Mouse (Mus musculus): ENCODE results near the gene 4930432M17Rik. TPM values are rescaled to one million over a fixed set of nuclear protein-coding genes. Genes with fewer than 3 reads are reported as not detected.

Gene 4930432M17Rik
- polyA plus RNA-seq, 1 experiment from 2014 or later = not detected

- no peak for ATAC-seq
- WGBS = 86% methylated on average over 3 of the region's 3 CpGs
These were observed 32.3 kb upstream of the 4930432M17Rik start for GRCm38 (mm10) chr3:121638241-121638640.

GRCm38 (mm10) chr3:121640611-121641010 is 30.0 kb upstream of the 4930432M17Rik start:
- Histone ChIP-seq H3K4me2 (ENCODE audit: low read depth, low read length) (no peak overlapping the region), H3K4me3 (ENCODE audit: low read length) (no peak overlapping the region), H3K9me3 (ENCODE audit: control insufficient read depth, low read length) (no peaks in the 10 kb centered on the region), H3K4me1 (ENCODE audit: control insufficient read depth, insufficient read depth, low read length) (peaks cover 4% of the 10 kb centered on the region; the same call in 1 of the 2 replicates), H3K27ac (ENCODE audit: low read length) (no peak overlapping the region), H3K27me3 (replicated peaks; ENCODE audit: control insufficient read depth, insufficient read depth, low read length) (no peaks in the 10 kb centered on the region), H3K9ac (ENCODE audit: low read depth, low read length) (no peak overlapping the region), H3K36me3 (ENCODE audit: control insufficient read depth, insufficient read depth, low read length) (no peaks in the 10 kb centered on the region)
- 39% methylated on average over 2 of the region's 2 CpGs for WGBS
- no peak for ATAC-seq

More at GRCm38 (mm10) chr3:121638241-121638640, 32.3 kb upstream of the 4930432M17Rik start:
- Histone ChIP-seq H3K9ac (ENCODE audit: low read depth, low read length) (no peak overlapping the region), H3K4me1 (ENCODE audit: control insufficient read depth, insufficient read depth, low read length) (no peaks in the 10 kb centered on the region), H3K27ac (ENCODE audit: low read length) (no peak overlapping the region), H3K27me3 (replicated peaks; ENCODE audit: control insufficient read depth, insufficient read depth, low read length) (no peaks in the 10 kb centered on the region), H3K4me3 (ENCODE audit: low read length) (no peak overlapping the region), H3K36me3 (ENCODE audit: control insufficient read depth, insufficient read depth, low read length) (no peaks in the 10 kb centered on the region), H3K9me3 (ENCODE audit: control insufficient read depth, low read length) (no peaks in the 10 kb centered on the region), H3K4me2 (ENCODE audit: low read depth, low read length) (no peak overlapping the region)

GRCm38 (mm10) chr3:121643236-121643635 is 27.3 kb upstream of the 4930432M17Rik start:
- H3K27me3 ChIP-seq (replicated peaks; ENCODE audit: control insufficient read depth, insufficient read depth, low read length) = no peaks in the 10 kb centered on the region
- no peak overlapping the region for H3K9ac ChIP-seq (ENCODE audit: low read depth, low read length)
- 61% methylated on average over 8 of the region's 8 CpGs for WGBS
- H3K36me3 ChIP-seq (ENCODE audit: control insufficient read depth, insufficient read depth, low read length) = no peaks in the 10 kb centered on the region
- H3K4me3 ChIP-seq (ENCODE audit: low read length) = no peak overlapping the region
- no peak overlapping the region for H3K27ac ChIP-seq (ENCODE audit: low read length)
- no peak for ATAC-seq
- H3K9me3 ChIP-seq (ENCODE audit: control insufficient read depth, low read length) = no peaks in the 10 kb centered on the region
- H3K4me1 ChIP-seq (ENCODE audit: control insufficient read depth, insufficient read depth, low read length) = peaks cover 24% of the 10 kb centered on the region
- no peak overlapping the region for H3K4me2 ChIP-seq (ENCODE audit: low read depth, low read length)

GRCm38 (mm10) chr3:121645447-121645846 is 25.1 kb upstream of the 4930432M17Rik start:
- WGBS = 53% methylated on average over 7 of the region's 7 CpGs
- Histone ChIP-seq H3K4me2 (ENCODE audit: low read depth, low read length) (no peak overlapping the region), H3K4me1 (ENCODE audit: control insufficient read depth, insufficient read depth, low read length) (peaks cover 31% of the 10 kb centered on the region), H3K9me3 (ENCODE audit: control insufficient read depth, low read length) (no peaks in the 10 kb centered on the region), H3K27ac (ENCODE audit: low read length) (peak overlapping the region; percentile 55), H3K9ac (ENCODE audit: low read depth, low read length) (no peak overlapping the region), H3K4me3 (ENCODE audit: low read length) (no peak overlapping the region), H3K27me3 (replicated peaks; ENCODE audit: control insufficient read depth, insufficient read depth, low read length) (no peaks in the 10 kb centered on the region), H3K36me3 (ENCODE audit: control insufficient read depth, insufficient read depth, low read length) (no peaks in the 10 kb centered on the region)
- ATAC-seq = no peak

GRCm38 (mm10) chr3:121646364-121647048 is 24.1 kb upstream of the 4930432M17Rik start:
- H3K9ac ChIP-seq (ENCODE audit: low read depth, low read length) = peak overlapping the region; percentile 8; the same call in 1 of the 2 replicates
- ATAC-seq = peak; percentile 95
- 23% methylated on average over 9 of the region's 9 CpGs for WGBS

GRCm38 (mm10) chr3:121648238-121648778 is 22.3 kb upstream of the 4930432M17Rik start:
- Histone ChIP-seq H3K4me1 (ENCODE audit: control insufficient read depth, insufficient read depth, low read length) (peaks cover 41% of the 10 kb centered on the region), H3K4me2 (ENCODE audit: low read depth, low read length) (no peak overlapping the region), H3K27me3 (replicated peaks; ENCODE audit: control insufficient read depth, insufficient read depth, low read length) (no peaks in the 10 kb centered on the region), H3K27ac (ENCODE audit: low read length) (no peak overlapping the region), H3K9ac (ENCODE audit: low read depth, low read length) (no peak overlapping the region), H3K4me3 (ENCODE audit: low read length) (no peak overlapping the region), H3K9me3 (ENCODE audit: control insufficient read depth, low read length) (no peaks in the 10 kb centered on the region), H3K36me3 (ENCODE audit: control insufficient read depth, insufficient read depth, low read length) (no peaks in the 10 kb centered on the region)
- 94% methylated on average over 8 of the region's 8 CpGs for WGBS
- ATAC-seq = no peak

More at GRCm38 (mm10) chr3:121646364-121647048, 24.1 kb upstream of the 4930432M17Rik start:
- no peaks in the 10 kb centered on the region for H3K36me3 ChIP-seq (ENCODE audit: control insufficient read depth, insufficient read depth, low read length)
- H3K4me1 ChIP-seq (ENCODE audit: control insufficient read depth, insufficient read depth, low read length) = peaks cover 40% of the 10 kb centered on the region
- H3K4me2 ChIP-seq (ENCODE audit: low read depth, low read length) = no peak overlapping the region
- no peak overlapping the region for H3K4me3 ChIP-seq (ENCODE audit: low read length)
- H3K27ac ChIP-seq (ENCODE audit: low read length) = peak overlapping the region; percentile 55
- H3K27me3 ChIP-seq (replicated peaks; ENCODE audit: control insufficient read depth, insufficient read depth, low read length) = no peaks in the 10 kb centered on the region
- H3K9me3 ChIP-seq (ENCODE audit: control insufficient read depth, low read length) = no peaks in the 10 kb centered on the region

GRCm38 (mm10) chr3:121650052-121650671 is 20.4 kb upstream of the 4930432M17Rik start:
- H3K27me3 ChIP-seq (replicated peaks; ENCODE audit: control insufficient read depth, insufficient read depth, low read length) = no peaks in the 10 kb centered on the region
- H3K36me3 ChIP-seq (ENCODE audit: control insufficient read depth, insufficient read depth, low read length) = no peaks in the 10 kb centered on the region
- no peak overlapping the region for H3K4me2 ChIP-seq (ENCODE audit: low read depth, low read length)
- no peak overlapping the region for H3K4me3 ChIP-seq (ENCODE audit: low read length)
- ATAC-seq = peak; percentile 22
- peaks cover 41% of the 10 kb centered on the region for H3K4me1 ChIP-seq (ENCODE audit: control insufficient read depth, insufficient read depth, low read length)
- peak overlapping the region; percentile 66 for H3K27ac ChIP-seq (ENCODE audit: low read length)
- H3K9ac ChIP-seq (ENCODE audit: low read depth, low read length) = no peak overlapping the region
- 38% methylated on average over 10 of the region's 10 CpGs for WGBS
- no peaks in the 10 kb centered on the region for H3K9me3 ChIP-seq (ENCODE audit: control insufficient read depth, low read length)

- no peak overlapping the region for H3K27ac ChIP-seq (ENCODE audit: low read length)
- H3K4me2 ChIP-seq (ENCODE audit: low read depth, low read length) = no peak overlapping the region
- no peaks in the 10 kb centered on the region for H3K27me3 ChIP-seq (replicated peaks; ENCODE audit: control insufficient read depth, insufficient read depth, low read length)
- H3K4me3 ChIP-seq (ENCODE audit: low read length) = no peak overlapping the region
- 57% methylated on average over 3 of the region's 3 CpGs for WGBS
- H3K9me3 ChIP-seq (ENCODE audit: control insufficient read depth, low read length) = no peaks in the 10 kb centered on the region
- H3K36me3 ChIP-seq (ENCODE audit: control insufficient read depth, insufficient read depth, low read length) = no peaks in the 10 kb centered on the region
- peaks cover 27% of the 10 kb centered on the region for H3K4me1 ChIP-seq (ENCODE audit: control insufficient read depth, insufficient read depth, low read length)
- no peak overlapping the region for H3K9ac ChIP-seq (ENCODE audit: low read depth, low read length)
- ATAC-seq = no peak
These were observed 18.9 kb upstream of the 4930432M17Rik start for GRCm38 (mm10) chr3:121651710-121652109.

GRCm38 (mm10) chr3:121652186-121652585 is 18.4 kb upstream of the 4930432M17Rik start:
- no peak for ATAC-seq
- H3K4me3 ChIP-seq (ENCODE audit: low read length) = no peak overlapping the region
- no peaks in the 10 kb centered on the region for H3K27me3 ChIP-seq (replicated peaks; ENCODE audit: control insufficient read depth, insufficient read depth, low read length)
- WGBS = 77% methylated on average over 1 of the region's 1 CpGs
- H3K9me3 ChIP-seq (ENCODE audit: control insufficient read depth, low read length) = no peaks in the 10 kb centered on the region
- H3K4me2 ChIP-seq (ENCODE audit: low read depth, low read length) = no peak overlapping the region
- no peaks in the 10 kb centered on the region for H3K36me3 ChIP-seq (ENCODE audit: control insufficient read depth, insufficient read depth, low read length)
- no peak overlapping the region for H3K27ac ChIP-seq (ENCODE audit: low read length)
- H3K9ac ChIP-seq (ENCODE audit: low read depth, low read length) = no peak overlapping the region
- peaks cover 22% of the 10 kb centered on the region for H3K4me1 ChIP-seq (ENCODE audit: control insufficient read depth, insufficient read depth, low read length)
